9 mouse cellular contexts compared by ENCODE assay signal in genomic region chr7:116608350-116609085, GRCm38 (mm10).
DNase-seq lines count a peak whose midpoint lies in the region; ATAC-seq and TF ChIP-seq lines count a peak whose summit lies in the region.
"Had no signal": no experiment of that assay in that cellular context is flagged by ENCODE, and none has a peak within 500 bp of the region (broad histone marks: within the 10 kb centered on the region; RNA-seq: fewer than 3 reads in every experiment).

No protein-coding gene starts in this region.

- DNase-seq in urinary bladder, postnatal 14 days (ENCODE audit: low spot score), result peak; percentile 64
- no peak for DNase-seq in urinary bladder, postnatal 10 days (ENCODE audit: low spot score)
- DNase-seq in cerebellum, postnatal 25 days, result peak; percentile 52 to 78
- peak; percentile 8 for DNase-seq in gonadal fat pad, adult 2 months (ENCODE audit: low read depth)
- peak; percentile 86 for DNase-seq in midbrain, postnatal 0 days (ENCODE audit: low spot score)

- peaks cover 6% of the 10 kb centered on the region; the same call in 1 of the 2 replicates for H3K4me1 ChIP-seq in intestine, embryonic 16.5 days (ENCODE audit: control insufficient read depth, insufficient read depth, low read length)
- peaks cover 6% of the 10 kb centered on the region for H3K4me1 ChIP-seq in limb, embryonic 15.5 days
- H3K4me1 ChIP-seq in midbrain, postnatal 0 days (ENCODE audit: insufficient read depth, low read length), result no peaks in the 10 kb centered on the region
- H3K4me1 ChIP-seq in stomach, embryonic 14.5 days (ENCODE audit: control insufficient read depth, insufficient read depth, low read length), result no peaks in the 10 kb centered on the region

- WGBS in intestine, embryonic 16.5 days, result 23% methylated on average over 15 of the region's 15 CpGs
- 25% methylated on average over 15 of the region's 15 CpGs for WGBS in limb, embryonic 15.5 days
- 23% methylated on average over 15 of the region's 15 CpGs for WGBS in midbrain, postnatal 0 days
- 25% methylated on average over 15 of the region's 15 CpGs for WGBS in stomach, embryonic 14.5 days

- H3K9ac ChIP-seq in intestine, embryonic 16.5 days (ENCODE audit: low read depth, low read length), result no peak overlapping the region
- no peak overlapping the region for H3K9ac ChIP-seq in limb, embryonic 15.5 days
- no peak overlapping the region for H3K9ac ChIP-seq in midbrain, postnatal 0 days (replicated peaks; ENCODE audit: low read length, poor library complexity, severe bottlenecking)
- no peak overlapping the region for H3K9ac ChIP-seq in stomach, embryonic 14.5 days (replicated peaks; ENCODE audit: low read depth, low read length)

- H3K27ac ChIP-seq in intestine, embryonic 16.5 days (ENCODE audit: low read length), result no peak overlapping the region
- H3K27ac ChIP-seq in limb, embryonic 15.5 days, result no peak overlapping the region
- H3K27ac ChIP-seq in midbrain, postnatal 0 days (ENCODE audit: low read depth, low read length), result no peak overlapping the region
- no peak overlapping the region for H3K27ac ChIP-seq in stomach, embryonic 14.5 days (ENCODE audit: low read length)

- no peaks in the 10 kb centered on the region for H3K9me3 ChIP-seq in intestine, embryonic 16.5 days (ENCODE audit: control insufficient read depth, low read length)
- H3K9me3 ChIP-seq in limb, embryonic 15.5 days, result no peaks in the 10 kb centered on the region
- H3K9me3 ChIP-seq in midbrain, postnatal 0 days (ENCODE audit: low read length), result no peaks in the 10 kb centered on the region
- no peaks in the 10 kb centered on the region for H3K9me3 ChIP-seq in stomach, embryonic 14.5 days (ENCODE audit: control insufficient read depth, low read depth, low read length)

- ATAC-seq in intestine, embryonic 16.5 days, result peak; percentile 67
- ATAC-seq in limb, embryonic 15.5 days (ENCODE audit: insufficient number of reproducible peaks, low FRiP score, low TSS enrichment, low read depth), result no peak
- peak; percentile 23; the same call in 1 of the 2 replicates for ATAC-seq in midbrain, postnatal 0 days (ENCODE audit: low FRiP score)
- no peak for ATAC-seq in stomach, embryonic 14.5 days (ENCODE audit: insufficient number of reproducible peaks, insufficient read depth, low FRiP score, low read depth)

- H3K4me3 ChIP-seq in intestine, embryonic 16.5 days (ENCODE audit: low read length), result peak overlapping the region; percentile 32
- peak overlapping the region; percentile 34 for H3K4me3 ChIP-seq in limb, embryonic 15.5 days
- peak overlapping the region; percentile 28 for H3K4me3 ChIP-seq in midbrain, postnatal 0 days (ENCODE audit: low read depth, low read length)
- peak overlapping the region; percentile 17; the same call in 1 of the 2 replicates for H3K4me3 ChIP-seq in stomach, embryonic 14.5 days (ENCODE audit: low read depth, low read length)
- H3K4me3 ChIP-seq: erythroblast, embryonic 14.5 days had no signal

- TF ChIP-seq CTCF in midbrain, postnatal 0 days (IDR thresholded peaks at IDR 0.05), result peak; percentile 86

- no peaks in the 10 kb centered on the region for H3K27me3 ChIP-seq in intestine, embryonic 16.5 days (replicated peaks; ENCODE audit: control insufficient read depth, insufficient read depth, low read length)
- H3K27me3 ChIP-seq in limb, embryonic 15.5 days, result no peaks in the 10 kb centered on the region
- H3K27me3 ChIP-seq in midbrain, postnatal 0 days (ENCODE audit: insufficient read depth, low read length), result no peaks in the 10 kb centered on the region
- no peaks in the 10 kb centered on the region for H3K27me3 ChIP-seq in stomach, embryonic 14.5 days (ENCODE audit: control insufficient read depth, insufficient read depth, low read length)

- no peaks in the 10 kb centered on the region for H3K36me3 ChIP-seq in intestine, embryonic 16.5 days (ENCODE audit: control insufficient read depth, insufficient read depth, low read length)
- H3K36me3 ChIP-seq in limb, embryonic 15.5 days, result no peaks in the 10 kb centered on the region
- no peaks in the 10 kb centered on the region for H3K36me3 ChIP-seq in midbrain, postnatal 0 days (ENCODE audit: insufficient read depth, low read length)
- no peaks in the 10 kb centered on the region for H3K36me3 ChIP-seq in stomach, embryonic 14.5 days (ENCODE audit: control insufficient read depth, insufficient read depth, low read length)

- H3K4me2 ChIP-seq in intestine, embryonic 16.5 days (ENCODE audit: low read depth, low read length), result peak overlapping the region; percentile 61
- H3K4me2 ChIP-seq in limb, embryonic 15.5 days, result peak overlapping the region; percentile 52
- peak overlapping the region; percentile 53 for H3K4me2 ChIP-seq in midbrain, postnatal 0 days (ENCODE audit: low read depth, low read length, poor library complexity, severe bottlenecking)
- H3K4me2 ChIP-seq in stomach, embryonic 14.5 days (replicated peaks; ENCODE audit: low read depth, low read length), result peak overlapping the region; percentile 46

Comparison
In these comparisons a context has a peak if more than half of its experiments do, and no peak if none do; other contexts are left out.
1. ATAC-seq: peak in intestine, embryonic 16.5 days (single experiment) and midbrain, postnatal 0 days (single experiment); none in limb, embryonic 15.5 days (single experiment) and stomach, embryonic 14.5 days (single experiment).
2. Peak in every context shown above with its lines, with median percentiles within 50 percentile points of each other: H3K4me2 ChIP-seq and H3K4me3 ChIP-seq.